8 mouse cellular contexts compared by ENCODE assay signal in the genomic region with DNA sequence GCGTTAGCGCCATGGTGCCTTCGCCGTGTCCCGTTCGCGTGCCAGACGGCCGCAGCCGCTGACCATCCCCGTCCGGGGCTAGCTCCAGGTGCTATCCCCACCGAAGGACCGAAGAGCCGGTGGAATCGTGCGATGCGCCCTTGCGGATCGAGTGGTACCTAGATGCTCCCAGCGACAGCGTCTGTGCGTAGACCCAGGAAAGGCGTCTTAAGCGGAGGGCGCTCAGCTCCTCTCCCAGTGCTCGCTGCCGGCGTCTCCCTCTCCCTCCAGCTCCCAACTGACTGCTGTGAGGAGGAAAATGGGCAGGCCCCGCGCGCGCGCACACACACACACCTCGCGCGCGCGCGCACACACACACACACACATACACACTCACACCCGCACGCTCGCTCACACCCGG. TPM values are rescaled to one million over a fixed set of nuclear protein-coding genes. Genes with fewer than 3 reads are reported as not detected.
DNase-seq lines count a peak whose midpoint lies in the region; ATAC-seq and TF ChIP-seq lines count a peak whose summit lies in the region.

A gene (minus strand): TSS at position 270 of the 400 bp plus-strand sequence.

- TF ChIP-seq CTCF in cerebellum, adult 2 months (IDR thresholded peaks at IDR 0.05; ENCODE audit: borderline replicate concordance, insufficient read depth, low read depth, low read length): no peak
- TF ChIP-seq CTCF in testis, adult 2 months (IDR thresholded peaks at IDR 0.05; ENCODE audit: control insufficient read depth, insufficient read depth, insufficient replicate concordance, low read depth, low read length): no peak

- no peak for DNase-seq in cerebellum, adult 2 months
- no peak for DNase-seq in cerebellum, adult 11-12 months
- DNase-seq in testis, postnatal 14 days (ENCODE audit: low spot score): no peak
- peak; percentile 49 to 62 for DNase-seq in layer of hippocampus, postnatal 14 days (ENCODE audit: low spot score in 2 of 2)
- no peak for DNase-seq in spleen, postnatal 4 days (ENCODE audit: low spot score in 2 of 2)

- H3K9me3 ChIP-seq in midbrain, embryonic 16.5 days (replicated peaks; ENCODE audit: control insufficient read depth, low read length, poor library complexity, severe bottlenecking): no peaks in the 10 kb centered on the region

- H3K27me3 ChIP-seq in cerebellum, adult 2 months (ENCODE audit: control insufficient read depth, insufficient read depth, low read length): peaks cover 2% of the 10 kb centered on the region; the same call in 1 of the 2 replicates
- H3K27me3 ChIP-seq in testis, adult 2 months (ENCODE audit: control insufficient read depth, insufficient read depth, low read length): no peaks in the 10 kb centered on the region
- H3K27me3 ChIP-seq in midbrain, embryonic 16.5 days (ENCODE audit: control insufficient read depth, insufficient read depth, low read depth, low read length): no peaks in the 10 kb centered on the region

- peak within 1 kb of the TSS; percentile 62 for H3K4me2 ChIP-seq in midbrain, embryonic 16.5 days (ENCODE audit: low read length)

- H3K36me3 ChIP-seq in testis, adult 2 months (ENCODE audit: control insufficient read depth, insufficient read depth, low read length): no peaks in the 10 kb centered on the region
- no peaks in the 10 kb centered on the region for H3K36me3 ChIP-seq in midbrain, embryonic 16.5 days (ENCODE audit: control insufficient read depth, insufficient read depth, low read length)

- 0 out of 2 replicates have a peak, but pooled peaks cover 3% of the 10 kb centered on the region for H3K4me1 ChIP-seq in cerebellum, adult 2 months (ENCODE audit: control insufficient read depth, insufficient read depth, low read length)
- peaks cover 9% of the 10 kb centered on the region for H3K4me1 ChIP-seq in testis, adult 2 months (ENCODE audit: control insufficient read depth, insufficient read depth, low read length)
- H3K4me1 ChIP-seq in midbrain, embryonic 16.5 days (ENCODE audit: control insufficient read depth, insufficient read depth, low read length): peaks cover 49% of the 10 kb centered on the region

- peak within 1 kb of the TSS; percentile 92 for H3K9ac ChIP-seq in midbrain, embryonic 16.5 days (ENCODE audit: low read depth, low read length)

- peak within 1 kb of the TSS; percentile 34 for H3K4me3 ChIP-seq in cerebellum, adult 2 months (replicated peaks; ENCODE audit: insufficient read depth, low read depth, low read length)
- H3K4me3 ChIP-seq in testis, adult 2 months (ENCODE audit: control insufficient read depth, low read depth, low read length): peak within 1 kb of the TSS; percentile 43
- H3K4me3 ChIP-seq in midbrain, embryonic 16.5 days (ENCODE audit: low read depth, low read length): peak within 1 kb of the TSS; percentile 63

- WGBS in cerebellum, adult 2 months: under 1% methylated on average over 41 of the region's 44 CpGs
- WGBS in midbrain, embryonic 16.5 days: 1% methylated on average over 44 of the region's 44 CpGs

- no peak within 1 kb of the TSS for H3K27ac ChIP-seq in cerebellum, adult 2 months (ENCODE audit: insufficient read depth, low read length)
- H3K27ac ChIP-seq in testis, adult 2 months (ENCODE audit: control insufficient read depth, insufficient read depth, low read depth, low read length): no peak within 1 kb of the TSS
- H3K27ac ChIP-seq in midbrain, embryonic 16.5 days (ENCODE audit: low read length): peak within 1 kb of the TSS; percentile 81

- ATAC-seq in midbrain, embryonic 16.5 days: peak; percentile 70
- no peak for ATAC-seq in CD4-positive, CD25-positive, alpha-beta regulatory T cell, adult 4 months

- no peak for TF ChIP-seq POLR2A in cerebellum, adult 2 months (IDR thresholded peaks at IDR 0.05; ENCODE audit: borderline replicate concordance, insufficient read depth, low read length)
- TF ChIP-seq POLR2A in testis, adult 2 months (IDR thresholded peaks at IDR 0.05; ENCODE audit: control insufficient read depth, low read depth, low read length): no peak

RNA-seq across cellular contexts. Expression of the gene that starts here (rescaled TPM):
- polyA plus RNA-seq in cerebellum, adult 2 months (2012; rRNA removed): 3.9 and 4.9 TPM in 2 replicates
- 9.6 and 11.7 TPM in 2 replicates for polyA plus RNA-seq in testis, adult 2 months (2012; rRNA removed)
- 100 to 1,000 TPM; 143 to 146 TPM for total RNA-seq in layer of hippocampus, postnatal 14 days (2021)
- 18.2 and 21.4 TPM in 2 replicates for polyA plus RNA-seq in midbrain, embryonic 16.5 days (2015; fragmentation: Nextera tagmentation; extraction: Ambion mirVana)
- not detected for polyA plus RNA-seq in CD4-positive, CD25-positive, alpha-beta regulatory T cell, adult 4 months (2017; shearing (Covaris generic))

Comparison
In these comparisons a context has a peak if more than half of its experiments do, and no peak if none do; other contexts are left out.
1. DNase-seq: peak in layer of hippocampus, postnatal 14 days (2 of 2); none in cerebellum, adult 2 months (0 of 2), cerebellum, adult 11-12 months (single experiment), testis, postnatal 14 days (single experiment) and spleen, postnatal 4 days (0 of 2).
2. Peak in every context shown above with its lines, with median percentiles within 50 percentile points of each other: H3K4me3 ChIP-seq.